Mouse (Mus musculus): ENCODE measurements at regions not wholly inside any gene's neighbourhood (a gene's known extent, or its start where the extent isn't known, plus 50 kb on each side); places are given as distances from the start of the nearest gene placed in this dataset.

- DNase-seq = peak; percentile 23
- TF ChIP-seq CTCF (IDR thresholded peaks at IDR 0.05) = no peak
Observed at GRCm38 (mm10) chr7:37064582-37065458, 366.9 kb downstream of the Tshz3 start.

GRCm38 (mm10) chr7:37077698-37078097 is 379.8 kb downstream of the Tshz3 start:
- TF ChIP-seq CTCF (IDR thresholded peaks at IDR 0.05) = no peak
- Histone ChIP-seq H3K27ac (no peak overlapping the region), H3K4me3 (no peak overlapping the region)
- intact Hi-C loops (cut with DNase I) = no loop called here
- DNase-seq = no peak

More at GRCm38 (mm10) chr7:37064582-37065458, 366.9 kb downstream of the Tshz3 start:
- Histone ChIP-seq H3K27ac (no peak overlapping the region), H3K4me3 (no peak overlapping the region)
- intact Hi-C loops (cut with DNase I) = no loop called here

- TF ChIP-seq CTCF (IDR thresholded peaks at IDR 0.05) = no peak
- no peak overlapping the region for H3K4me3 ChIP-seq
- intact Hi-C loops (cut with DNase I) = no loop called here
- no peak for DNase-seq
- no peak overlapping the region for H3K27ac ChIP-seq
Observed at GRCm38 (mm10) chr7:37078140-37078539, 380.2 kb downstream of the Tshz3 start.

- TF ChIP-seq CTCF (IDR thresholded peaks at IDR 0.05) = no peak
- Histone ChIP-seq H3K27ac (no peak overlapping the region), H3K4me3 (no peak overlapping the region)
- intact Hi-C loops (cut with DNase I) = no loop called here
- DNase-seq = no peak
Observed at GRCm38 (mm10) chr7:37089726-37090125, 391.8 kb downstream of the Tshz3 start.

- DNase-seq = no peak
- intact Hi-C loops (cut with DNase I) = no loop called here
- TF ChIP-seq CTCF (IDR thresholded peaks at IDR 0.05) = no peak
- Histone ChIP-seq H3K4me3 (no peak overlapping the region), H3K27ac (no peak overlapping the region)
Observed at GRCm38 (mm10) chr7:37092572-37092971, 394.7 kb downstream of the Tshz3 start.

- DNase-seq = no peak
- no peak for TF ChIP-seq CTCF (IDR thresholded peaks at IDR 0.05)
- Histone ChIP-seq H3K4me3 (no peak overlapping the region), H3K27ac (no peak overlapping the region)
- intact Hi-C loops (cut with DNase I) = no loop called here
Observed at GRCm38 (mm10) chr7:37093721-37094120, 395.8 kb downstream of the Tshz3 start.

GRCm38 (mm10) chr7:37095839-37096238 is 397.9 kb downstream of the Tshz3 start:
- no peak for DNase-seq
- TF ChIP-seq CTCF (IDR thresholded peaks at IDR 0.05) = no peak
- intact Hi-C loops (cut with DNase I) = no loop called here
- no peak overlapping the region for H3K27ac ChIP-seq
- no peak overlapping the region for H3K4me3 ChIP-seq

- DNase-seq = no peak
- Histone ChIP-seq H3K27ac (no peak overlapping the region), H3K4me3 (no peak overlapping the region)
- no peak for TF ChIP-seq CTCF (IDR thresholded peaks at IDR 0.05)
- intact Hi-C loops (cut with DNase I) = no loop called here
Observed at GRCm38 (mm10) chr7:37096291-37096690, 398.4 kb downstream of the Tshz3 start.

GRCm38 (mm10) chr7:37098950-37099349 is 401.0 kb downstream of the Tshz3 start:
- Histone ChIP-seq H3K27ac (no peak overlapping the region), H3K4me3 (no peak overlapping the region)
- TF ChIP-seq CTCF (IDR thresholded peaks at IDR 0.05) = no peak
- intact Hi-C loops (cut with DNase I) = no loop called here
- no peak for DNase-seq

GRCm38 (mm10) chr7:37104671-37105070 is 406.8 kb downstream of the Tshz3 start:
- H3K27ac ChIP-seq = no peak overlapping the region
- H3K4me3 ChIP-seq = no peak overlapping the region
- TF ChIP-seq CTCF (IDR thresholded peaks at IDR 0.05) = no peak
- intact Hi-C loops (cut with DNase I) = no loop called here
- DNase-seq = no peak

- no peak overlapping the region for H3K27ac ChIP-seq
- no peak for TF ChIP-seq CTCF (IDR thresholded peaks at IDR 0.05)
- no peak for DNase-seq
- no peak overlapping the region for H3K4me3 ChIP-seq
- intact Hi-C loops (cut with DNase I) = no loop called here
Observed at GRCm38 (mm10) chr7:37111071-37111470, 413.2 kb downstream of the Tshz3 start.

- TF ChIP-seq CTCF (IDR thresholded peaks at IDR 0.05) = no peak
- intact Hi-C loops (cut with DNase I) = no loop called here
- H3K27ac ChIP-seq = no peak overlapping the region
- DNase-seq = no peak
- no peak overlapping the region for H3K4me3 ChIP-seq
Observed at GRCm38 (mm10) chr7:37120776-37121175, 422.9 kb downstream of the Tshz3 start.

GRCm38 (mm10) chr7:37140191-37140590 is 442.3 kb downstream of the Tshz3 start:
- TF ChIP-seq CTCF (IDR thresholded peaks at IDR 0.05) = no peak
- intact Hi-C loops (cut with DNase I) = no loop called here
- peak overlapping the region; percentile 60 for H3K4me3 ChIP-seq
- DNase-seq = no peak
- H3K27ac ChIP-seq = no peak overlapping the region; the same call in 1 of the 2 replicates

GRCm38 (mm10) chr7:37142780-37143179 is 444.9 kb downstream of the Tshz3 start:
- H3K4me3 ChIP-seq = no peak overlapping the region
- no peak for TF ChIP-seq CTCF (IDR thresholded peaks at IDR 0.05)
- no peak overlapping the region for H3K27ac ChIP-seq
- DNase-seq = no peak
- intact Hi-C loops (cut with DNase I) = no loop called here

All from gastrocnemius, adult 2 months (tissue).